Mouse (Mus musculus): ENCODE data around the gene Rabl2.

Rabl2 gene

DNA sequence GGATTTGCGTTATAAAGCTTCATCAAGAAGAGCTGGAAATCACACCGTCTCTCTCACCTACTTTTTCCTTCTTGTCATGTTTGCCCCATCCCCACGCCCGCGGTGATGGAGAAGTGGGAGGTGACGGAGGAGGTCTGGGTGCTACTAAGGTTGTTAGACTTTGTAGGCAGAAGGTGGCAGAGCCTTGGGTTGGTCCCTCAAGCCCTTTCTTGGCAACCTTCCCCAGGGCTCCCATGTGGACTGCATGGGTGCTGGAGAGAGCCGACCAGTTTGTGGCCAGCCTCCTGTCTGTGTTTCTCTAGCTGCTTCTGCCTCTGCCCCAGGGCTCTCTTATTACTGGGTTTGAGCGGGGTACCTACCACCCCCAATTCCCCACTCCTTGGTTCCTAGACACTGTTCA, 41.2 kb downstream of the Rabl2 start:
- no peak for DNase-seq

DNA sequence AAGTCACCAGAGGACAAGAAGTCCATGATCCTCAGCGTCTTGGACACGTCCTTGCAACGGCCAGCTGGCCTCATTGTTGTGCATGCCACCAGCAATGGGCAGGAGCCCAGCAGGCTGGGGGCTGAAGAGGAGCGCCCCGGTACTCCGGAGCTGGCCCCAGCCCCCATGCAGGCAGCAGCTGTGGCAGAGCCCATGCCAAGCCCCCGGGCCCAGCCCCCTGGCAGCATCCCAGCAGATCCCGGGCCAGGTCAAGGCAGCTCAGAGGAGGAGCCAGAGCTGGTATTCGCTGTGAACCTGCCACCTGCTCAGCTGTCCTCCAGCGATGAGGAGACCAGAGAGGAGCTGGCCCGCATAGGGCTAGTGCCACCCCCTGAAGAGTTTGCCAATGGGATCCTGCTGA, 42.9 kb downstream of the Rabl2 start:
- peak; percentile 99 for DNase-seq

DNA sequence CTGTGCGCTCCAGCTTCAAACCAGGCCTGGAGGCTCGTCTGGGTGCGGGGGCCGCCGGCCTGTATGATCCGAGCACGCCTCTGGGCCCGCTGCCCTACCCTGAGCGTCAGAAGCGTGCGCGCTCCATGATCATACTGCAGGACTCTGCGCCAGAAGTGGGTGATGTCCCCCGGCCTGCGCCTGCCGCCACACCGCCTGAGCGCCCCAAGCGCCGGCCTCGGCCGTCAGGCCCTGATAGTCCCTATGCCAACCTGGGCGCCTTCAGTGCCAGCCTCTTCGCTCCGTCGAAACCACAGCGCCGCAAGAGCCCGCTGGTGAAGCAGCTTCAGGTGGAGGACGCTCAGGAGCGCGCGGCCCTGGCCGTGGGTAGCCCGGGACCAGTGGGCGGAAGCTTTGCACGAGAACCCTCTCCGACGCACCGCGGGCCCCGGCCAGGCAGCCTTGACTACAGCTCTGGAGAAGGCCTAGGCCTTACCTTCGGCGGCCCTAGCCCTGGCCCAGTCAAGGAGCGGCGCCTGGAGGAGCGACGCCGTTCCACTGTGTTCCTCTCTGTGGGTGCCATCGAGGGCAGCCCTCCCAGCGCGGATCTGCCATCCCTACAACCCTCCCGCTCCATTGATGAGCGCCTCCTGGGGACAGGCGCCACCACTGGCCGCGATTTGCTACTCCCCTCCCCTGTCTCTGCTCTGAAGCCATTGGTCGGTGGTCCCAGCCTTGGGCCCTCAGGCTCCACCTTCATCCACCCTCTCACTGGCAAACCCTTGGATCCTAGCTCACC, 43.7 kb downstream of the Rabl2 start:
- DNase-seq = peak; percentile 67 to 75

DNA sequence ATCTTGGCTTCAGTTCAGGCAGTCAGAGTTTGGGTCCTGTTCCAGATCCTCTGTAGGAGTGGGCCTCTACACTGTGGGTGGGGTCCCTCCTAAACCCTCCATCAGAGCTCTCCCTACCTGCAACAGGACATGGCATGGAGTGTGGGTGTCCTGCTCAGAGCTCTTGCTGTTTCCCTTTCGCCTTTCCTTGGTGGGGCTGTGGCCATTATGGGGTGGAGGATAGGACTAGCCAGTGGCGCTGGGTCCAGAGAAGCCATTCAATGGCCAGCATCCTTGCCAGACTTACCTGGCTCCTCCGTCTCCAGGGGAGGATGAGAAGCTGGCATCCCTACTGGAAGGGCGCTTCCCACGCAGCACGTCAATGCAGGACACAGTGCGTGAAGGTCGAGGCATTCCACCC, 44.4 kb downstream of the Rabl2 start:
- no peak for DNase-seq

DNA sequence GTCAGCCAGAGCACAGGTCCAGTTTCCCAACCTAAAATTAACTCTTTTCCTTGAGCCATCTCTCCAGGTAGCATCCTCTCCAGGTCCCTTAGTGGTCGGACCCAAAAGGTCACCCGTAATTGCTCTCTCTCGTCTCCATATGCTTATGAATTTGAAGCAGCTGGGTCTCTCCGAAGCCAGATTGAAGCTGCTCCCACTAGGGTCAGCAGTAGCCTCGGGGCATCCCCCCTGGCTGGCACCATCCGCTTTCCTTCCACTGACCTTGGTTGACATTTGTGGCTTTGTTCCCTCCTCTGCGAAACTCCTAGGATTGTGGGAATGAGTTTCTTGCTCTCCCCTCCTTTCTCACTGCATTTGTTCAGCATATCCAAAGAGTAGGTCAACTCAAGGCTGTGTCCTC, 47.6 kb downstream of the Rabl2 start:
- peak in 1 of 2 experiments; percentile 53 for DNase-seq

DNA sequence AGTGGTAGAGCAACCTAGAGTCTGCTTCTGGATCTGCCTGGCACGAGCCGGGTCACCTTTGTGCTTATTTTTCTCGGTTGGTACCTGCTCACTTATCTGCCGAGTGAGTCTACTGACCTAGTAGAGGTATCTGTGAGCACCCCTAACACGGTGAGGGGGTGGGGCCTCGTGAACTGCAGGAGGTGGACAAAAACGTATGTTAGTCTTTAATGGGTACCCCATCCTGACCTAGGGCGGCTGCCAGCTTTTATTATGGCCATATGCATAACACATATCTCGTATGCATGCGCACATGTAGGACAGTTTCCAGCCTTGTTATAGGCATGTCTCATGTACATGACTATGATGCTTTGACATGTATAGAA, 57.9 kb downstream of the Rabl2 start:
- no peak for DNase-seq

DNA sequence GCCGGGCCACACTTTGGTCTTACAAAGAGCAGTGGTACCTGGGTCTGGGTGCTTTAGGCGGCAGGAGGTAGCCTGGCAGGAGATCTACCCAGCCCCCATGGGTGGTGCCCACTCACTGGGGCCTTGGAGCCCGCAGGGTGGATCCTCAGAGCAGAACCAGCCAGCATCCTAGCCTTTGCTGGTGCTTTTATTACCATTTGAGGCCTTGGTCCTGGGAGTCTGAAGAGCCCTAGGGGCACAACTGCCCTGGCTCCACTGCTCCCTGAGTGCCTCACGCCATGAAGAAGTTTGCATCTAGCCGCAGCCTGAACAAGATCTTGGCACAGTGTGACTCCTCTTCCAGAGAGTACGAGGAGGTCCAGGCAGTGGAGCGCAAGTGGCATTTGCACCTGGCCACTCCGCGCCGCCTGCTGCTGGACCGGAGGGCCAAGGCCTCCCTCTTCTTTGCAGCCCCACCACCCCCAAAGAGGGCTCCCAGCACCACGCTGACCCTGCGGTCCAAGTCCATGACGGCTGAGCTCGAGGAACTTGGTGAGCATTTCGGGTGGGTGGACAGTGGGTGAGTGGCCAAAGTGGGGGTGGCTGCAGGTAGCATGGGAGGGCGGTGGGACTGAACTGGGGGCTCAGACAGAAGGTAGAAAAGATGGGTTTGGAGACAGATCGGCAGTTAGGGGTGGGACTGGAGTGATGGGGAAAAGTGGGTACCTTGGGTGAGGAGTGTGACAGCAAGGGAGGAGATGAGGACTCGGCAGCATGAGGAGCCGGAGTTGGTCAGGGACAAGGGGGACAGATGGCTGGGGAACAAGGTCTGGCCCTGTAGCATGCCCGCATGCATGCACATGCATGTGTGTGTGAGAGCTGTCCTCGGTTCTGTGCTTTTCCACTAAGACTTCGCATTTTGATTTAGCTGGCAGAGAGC, 58.5 kb downstream of the Rabl2 start:
- DNase-seq = peak in 1 of 2 experiments; percentile 51

Data from cerebellum, postnatal 10 days (tissue).